Mouse (Mus musculus) central nervous system, embryonic 14 days (tissue): Measurements from ENCODE around the gene Slc25a51. TPM values are rescaled to one million over a fixed set of nuclear protein-coding genes. Genes with fewer than 3 reads are reported as not detected.

ENCODE experiments used
- polyA plus RNA-seq: library from polyadenylated mRNA; depleted of rRNA; stranded (reverse); fragments of >200 nt; gene quantifications from 2 replicates; pipeline ENCODE4 v1.2.3, GENCODE M21; 2012; rRNA removed

The Slc25a51 gene
- polyA plus RNA-seq, result 121 and 128 TPM in 2 replicates

DNA sequence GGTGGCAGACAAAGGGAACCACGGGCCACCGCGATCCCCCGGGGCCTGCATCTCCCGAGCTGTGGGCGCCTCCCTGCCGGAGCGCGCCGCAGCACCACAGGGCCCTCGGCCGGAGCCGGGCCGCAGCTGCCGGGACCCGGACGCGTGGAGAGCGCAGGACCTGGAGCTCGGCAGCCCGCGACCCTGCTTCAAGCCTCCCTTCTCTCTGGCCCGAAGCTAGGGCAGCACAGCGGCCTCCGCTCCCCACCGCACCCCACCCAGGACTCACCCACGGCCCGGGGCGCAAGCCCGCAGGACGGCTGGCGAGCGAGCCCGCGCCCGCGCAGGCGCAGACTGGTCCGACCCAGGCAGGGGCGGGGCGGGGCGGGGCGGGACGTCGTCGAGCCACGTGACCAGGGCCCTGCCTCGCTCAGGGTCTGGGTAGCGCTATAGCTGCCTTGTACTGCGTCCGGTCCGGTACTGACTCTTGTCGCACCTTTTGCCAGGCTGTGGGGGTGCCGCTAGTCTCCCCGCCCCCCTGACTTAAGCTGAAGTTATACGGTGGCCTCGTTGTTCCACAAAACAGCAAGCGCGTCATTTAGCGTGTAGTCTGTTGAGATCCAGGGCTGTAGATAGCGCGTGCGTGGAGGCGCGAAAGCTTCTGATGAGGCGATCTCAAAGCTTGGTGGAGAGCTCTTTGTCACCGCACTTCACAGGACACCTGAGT lies at the start of gene Slc25a51:
Gene Slc25a51, minus strand, starts transcription at position 340 of the 706 bp plus-strand sequence.

Other genes with a start within 250 kb of the Slc25a51 start
- gene Frmpd1, start 223.9 kb downstream of the Slc25a51 start, polyA plus RNA-seq, result 1.1 and 2.1 TPM in 2 replicates
- 14.2 and 15.5 TPM in 2 replicates for gene Trmt10b, start 111.6 kb downstream of the Slc25a51 start, polyA plus RNA-seq
- 11.5 and 12.8 TPM in 2 replicates for gene Dcaf10, start 66.7 kb downstream of the Slc25a51 start, polyA plus RNA-seq
- gene Exosc3, start 66.0 kb downstream of the Slc25a51 start, polyA plus RNA-seq, result 42.3 and 43.3 TPM in 2 replicates
- gene Shb, start 123.7 kb upstream of the Slc25a51 start, polyA plus RNA-seq, result 31.8 and 46.2 TPM in 2 replicates